Mouse (Mus musculus) monocyte, adult 2 months (primary cell): ENCODE results near the gene Tent5b.

Experiments used
- DNase-seq, 2 experiments: peaks; one replicate each; pipeline ENCODE4 v3.0.0; 2022; ENCODE audit warnings: low spot score in 2 of 2, low read depth in 1 of 2

Gene Tent5b

GRCm38 (mm10) chr4:133469122-133469521 is 10.8 kb upstream of the Tent5b start:
- DNase-seq, result no peak

- DNase-seq, result no peak
Measured at GRCm38 (mm10) chr4:133471135-133471821, 8.7 kb upstream of the Tent5b start.

- DNase-seq, result no peak
Measured at GRCm38 (mm10) chr4:133473833-133474232, 6.1 kb upstream of the Tent5b start.

- no peak for DNase-seq
Measured at GRCm38 (mm10) chr4:133480185-133480537, 229 bp downstream of the Tent5b start.

GRCm38 (mm10) chr4:133480754-133481153 is 822 bp downstream of the Tent5b start:
- DNase-seq, result no peak

GRCm38 (mm10) chr4:133481488-133481887 is 1.6 kb downstream of the Tent5b start:
- no peak for DNase-seq

GRCm38 (mm10) chr4:133482479-133482878 is 2.5 kb downstream of the Tent5b start:
- DNase-seq, result no peak

GRCm38 (mm10) chr4:133484266-133485025 is 4.5 kb downstream of the Tent5b start:
- DNase-seq, result no peak

- no peak for DNase-seq
Measured at GRCm38 (mm10) chr4:133485691-133486425, 5.9 kb downstream of the Tent5b start.

- DNase-seq, result no peak
Measured at GRCm38 (mm10) chr4:133486673-133487357, 6.9 kb downstream of the Tent5b start.

GRCm38 (mm10) chr4:133488619-133489392 is 8.9 kb downstream of the Tent5b start:
- DNase-seq, result no peak

GRCm38 (mm10) chr4:133489489-133490245 is 9.7 kb downstream of the Tent5b start:
- DNase-seq, result no peak

- no peak for DNase-seq
Measured at GRCm38 (mm10) chr4:133491800-133492199, 11.9 kb downstream of the Tent5b start.

- peak in 1 of 2 experiments; percentile 28 for DNase-seq
Measured at GRCm38 (mm10) chr4:133493895-133494294, 14.0 kb downstream of the Tent5b start.

- DNase-seq, result peak; percentile 64 to 81
Measured at GRCm38 (mm10) chr4:133494432-133494831, 14.5 kb downstream of the Tent5b start.

- no peak for DNase-seq
Measured at GRCm38 (mm10) chr4:133494867-133495266, 14.9 kb downstream of the Tent5b start.

- no peak for DNase-seq
Measured at GRCm38 (mm10) chr4:133495711-133496110, 15.8 kb downstream of the Tent5b start.

GRCm38 (mm10) chr4:133496738-133497445 is 17.0 kb downstream of the Tent5b start:
- no peak for DNase-seq

GRCm38 (mm10) chr4:133497461-133498159 is 17.7 kb downstream of the Tent5b start:
- no peak for DNase-seq
